Mouse (Mus musculus): ENCODE measurements around the gene Pmp22. TPM values are rescaled to one million over a fixed set of nuclear protein-coding genes. Genes with fewer than 3 reads are reported as not detected.

Pmp22 gene
- total RNA-seq, 1 experiment from 2014 or later: 113 TPM

- DNase-seq: no peak
These were observed 1.8 kb upstream of the Pmp22 start for GRCm38 (mm10) chr11:63126976-63127375.

- no peak for DNase-seq
These were observed 1.3 kb upstream of the Pmp22 start for GRCm38 (mm10) chr11:63127513-63127912.

DNA sequence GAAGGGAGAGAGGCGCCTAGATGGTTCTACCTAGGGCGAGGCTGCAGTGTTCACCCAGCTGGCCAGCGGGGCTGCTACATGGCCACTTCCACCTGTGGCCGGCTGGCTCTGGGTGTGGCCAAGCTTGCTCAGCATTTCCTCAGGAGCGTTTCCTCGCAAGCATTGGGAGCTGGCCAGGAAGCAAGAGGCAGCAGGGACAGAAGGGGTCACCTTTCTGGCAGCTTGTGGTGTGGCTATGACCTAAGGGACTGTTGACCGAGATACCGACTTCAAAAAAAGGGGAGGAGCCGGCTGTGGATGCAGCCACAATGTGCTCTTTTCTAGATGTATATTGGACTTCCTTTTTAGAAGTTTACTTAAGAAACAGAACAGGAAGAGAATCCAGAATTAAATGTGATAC lies 593 bp downstream of the Pmp22 start:
- peak; percentile 65 for DNase-seq

DNA sequence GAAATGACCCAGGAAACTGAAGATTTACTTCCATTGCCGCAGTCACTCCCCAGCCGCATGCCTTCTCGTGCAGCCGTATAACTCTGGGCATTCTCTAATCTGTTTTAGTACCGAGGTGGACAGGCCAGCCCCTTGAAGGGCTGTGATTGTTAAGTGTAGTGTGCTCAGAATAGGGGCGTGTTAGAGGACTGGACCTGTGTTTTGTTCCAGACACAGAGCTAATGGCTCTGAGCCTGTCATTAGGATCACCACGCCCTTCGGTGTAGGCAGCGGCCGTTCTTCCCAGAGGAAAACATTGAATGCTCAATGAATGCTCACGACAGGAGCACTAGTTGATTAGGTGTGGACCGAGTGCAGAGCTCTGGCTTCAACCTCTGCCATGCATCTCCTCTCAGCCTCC lies 1.1 kb downstream of the Pmp22 start:
- peak; percentile 8 for DNase-seq

GRCm38 (mm10) chr11:63130497-63130896 lies 1.7 kb downstream of the Pmp22 start:
- DNase-seq: peak; percentile 87

DNA sequence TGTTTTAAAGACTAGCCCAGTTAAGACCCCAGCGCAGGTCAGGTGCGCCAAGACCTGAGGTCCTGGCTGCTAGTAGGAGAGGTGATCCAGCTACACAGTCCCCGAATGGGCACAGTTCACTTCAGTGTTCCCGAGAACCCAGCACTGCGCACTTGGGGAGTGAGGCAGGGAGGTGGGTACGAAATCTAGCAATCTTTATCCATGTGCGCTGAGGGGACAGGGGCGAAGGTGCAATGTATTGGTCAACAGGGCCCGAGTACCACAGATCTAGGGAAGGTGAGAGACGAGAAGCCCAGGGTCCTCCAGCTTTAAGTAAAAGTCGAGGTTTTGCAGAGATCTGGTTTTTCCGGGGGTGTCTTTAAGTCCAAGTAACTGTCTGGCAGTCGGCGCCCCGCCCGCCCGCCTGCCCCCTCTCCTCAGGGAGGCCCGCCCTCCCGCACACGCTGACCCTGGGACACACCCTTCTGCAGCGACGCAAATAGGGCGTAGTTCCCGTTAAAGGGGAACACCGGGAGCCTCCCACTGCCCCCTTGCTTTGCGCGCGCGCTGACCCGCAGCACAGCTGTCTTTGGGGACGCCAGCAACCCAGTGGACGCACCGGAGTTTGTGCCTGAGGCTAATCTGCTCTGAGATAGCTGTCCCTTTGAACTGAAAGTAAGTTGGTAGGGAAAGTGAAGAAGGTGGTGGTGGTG lies 2.4 kb downstream of the Pmp22 start:
- peak; percentile 86 for DNase-seq

DNA sequence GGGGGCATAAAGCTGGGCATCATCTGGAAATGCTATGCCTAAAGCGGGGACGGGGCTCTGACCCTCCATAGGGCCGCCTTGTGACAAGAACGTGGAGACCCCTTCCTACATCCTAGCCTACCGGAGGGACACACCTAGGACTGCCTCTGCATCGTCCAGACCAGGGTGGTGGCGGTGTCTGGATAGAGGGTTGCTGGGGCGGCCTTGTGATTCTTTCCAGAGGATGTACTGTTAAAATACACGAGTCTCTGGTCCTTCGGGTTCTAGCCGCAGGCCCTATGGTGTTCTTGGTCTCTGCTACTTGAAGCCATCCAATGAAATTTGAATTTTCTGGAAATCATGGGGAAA lies 2.9 kb downstream of the Pmp22 start:
- peak; percentile 36 for DNase-seq

DNA sequence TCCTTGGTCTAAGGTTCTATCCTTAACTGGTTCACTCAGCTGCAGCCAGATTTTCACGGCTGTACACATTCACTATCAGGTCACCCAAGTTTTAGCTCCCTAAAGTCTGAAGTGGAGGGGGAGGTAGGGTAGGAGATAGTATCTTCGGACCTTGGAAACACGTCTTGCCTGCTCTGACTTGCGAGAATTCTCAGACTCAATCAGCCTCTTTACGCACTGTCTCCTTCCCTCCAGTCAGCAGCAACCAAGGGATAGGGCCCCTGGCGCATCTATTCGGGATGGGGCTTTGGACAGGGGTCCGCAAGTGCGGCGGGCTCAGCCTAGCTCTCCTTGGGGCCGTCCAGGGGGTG lies 3.3 kb downstream of the Pmp22 start:
- DNase-seq: no peak

- peak; percentile 94 for DNase-seq
These were observed 4.0 kb downstream of the Pmp22 start for GRCm38 (mm10) chr11:63132501-63133435.

- DNase-seq: no peak
These were observed 5.2 kb downstream of the Pmp22 start for GRCm38 (mm10) chr11:63134021-63134420.

GRCm38 (mm10) chr11:63134742-63135482 lies 6.1 kb downstream of the Pmp22 start:
- DNase-seq: no peak

DNA sequence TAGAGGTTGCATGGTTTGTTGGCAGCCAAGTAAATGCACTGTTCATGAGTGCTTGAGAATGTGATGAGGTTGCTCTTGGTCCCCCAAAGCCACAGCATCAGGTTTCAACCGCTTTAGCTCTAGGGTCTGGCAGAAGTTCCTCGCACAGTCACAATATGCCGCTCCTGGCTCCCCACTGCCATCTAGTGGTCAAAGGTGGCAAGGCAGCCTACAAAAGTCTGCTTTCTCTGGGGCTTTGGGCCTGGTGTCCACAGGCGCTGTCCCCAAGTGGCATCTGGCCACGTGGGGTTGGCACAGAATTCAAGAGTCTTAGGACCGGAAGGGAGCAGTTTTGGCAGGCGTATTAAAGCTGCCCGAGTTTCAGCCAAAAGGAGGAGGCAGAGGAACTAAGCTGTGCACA lies 6.8 kb downstream of the Pmp22 start:
- peak; percentile 96 for DNase-seq

DNA sequence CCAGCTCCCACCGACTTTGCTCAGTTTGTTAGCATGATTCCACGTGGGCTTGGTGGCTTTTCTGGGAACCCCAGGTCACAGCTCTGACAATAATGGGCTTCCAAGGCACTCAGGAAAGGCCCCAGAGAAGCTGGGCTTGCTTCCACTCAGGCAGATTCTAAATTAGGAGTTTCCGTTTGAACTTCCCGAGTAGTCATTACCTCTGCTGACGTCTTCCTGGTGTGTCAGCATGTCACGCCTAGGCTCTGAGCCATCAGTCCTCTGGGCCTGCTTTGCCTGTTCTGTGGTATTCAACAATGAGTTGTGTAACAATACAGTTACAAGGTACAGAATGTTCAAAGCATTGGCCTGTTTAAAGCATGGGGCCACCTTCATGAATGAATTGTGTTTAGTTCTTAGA lies 7.4 kb downstream of the Pmp22 start:
- DNase-seq: peak; percentile 75

GRCm38 (mm10) chr11:63136836-63137416 lies 8.1 kb downstream of the Pmp22 start:
- no peak for DNase-seq

GRCm38 (mm10) chr11:63138739-63139138 lies 10.0 kb downstream of the Pmp22 start:
- no peak for DNase-seq

DNA sequence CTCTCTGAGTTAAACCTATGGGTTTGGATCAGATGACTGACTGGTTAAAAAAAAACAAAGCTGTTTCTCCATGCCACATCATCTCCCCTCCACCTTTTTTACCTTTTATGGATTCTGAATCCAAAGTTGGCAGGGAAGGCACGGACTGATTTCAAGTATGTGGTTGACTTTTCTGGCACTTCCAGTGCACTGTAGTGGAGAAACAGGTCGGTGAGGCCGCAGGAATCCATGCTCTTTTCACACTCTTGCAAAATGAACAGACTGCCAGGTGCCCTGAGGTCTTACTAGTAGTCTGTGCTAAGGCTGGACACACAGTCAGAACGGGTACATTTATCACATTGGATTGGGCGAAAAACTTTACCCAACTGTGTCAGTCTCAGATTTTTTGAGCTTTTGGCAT lies 13.5 kb downstream of the Pmp22 start:
- no peak for DNase-seq

- DNase-seq: no peak
These were observed 14.0 kb downstream of the Pmp22 start for GRCm38 (mm10) chr11:63142816-63143215.

DNA sequence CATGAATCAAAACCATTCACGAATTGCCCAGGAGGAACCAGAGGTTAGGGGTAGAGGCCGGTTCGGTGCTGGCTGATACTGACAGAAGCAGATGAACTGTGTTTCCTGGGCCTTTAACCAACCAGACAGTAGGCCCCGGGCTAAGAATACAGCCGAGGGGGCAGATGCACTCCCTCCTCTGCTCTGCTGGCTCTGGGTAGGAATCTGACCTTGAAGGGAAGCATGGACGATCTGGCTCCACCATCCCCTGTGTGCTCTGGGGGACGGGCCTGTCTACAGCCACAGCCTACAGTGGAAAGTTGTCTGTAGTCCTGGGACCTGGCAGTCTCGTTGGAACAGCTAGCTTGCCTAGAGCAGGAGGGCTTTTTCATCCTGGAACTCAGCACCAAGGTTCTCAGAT lies 14.7 kb downstream of the Pmp22 start:
- peak; percentile 72 for DNase-seq

DNA sequence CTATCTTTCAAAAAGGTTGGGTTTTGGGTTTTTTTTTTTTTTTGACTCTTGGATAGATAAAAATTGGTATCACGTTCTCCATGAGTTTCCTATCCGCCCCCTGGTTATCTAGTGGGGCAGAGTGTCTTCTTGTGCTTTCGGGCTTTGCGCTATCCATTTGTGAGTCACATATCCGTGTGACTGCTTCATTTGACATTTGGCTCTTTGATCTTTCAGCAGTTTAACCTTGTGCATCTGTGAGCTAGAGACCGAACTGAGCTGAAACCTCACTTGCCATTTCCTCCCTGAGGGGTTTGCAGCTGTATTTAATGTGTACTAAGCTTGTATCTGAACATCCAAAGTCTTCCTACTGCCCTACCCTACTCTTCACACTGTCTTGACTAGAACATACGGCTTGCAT lies 17.8 kb downstream of the Pmp22 start:
- DNase-seq: peak; percentile 36

DNA sequence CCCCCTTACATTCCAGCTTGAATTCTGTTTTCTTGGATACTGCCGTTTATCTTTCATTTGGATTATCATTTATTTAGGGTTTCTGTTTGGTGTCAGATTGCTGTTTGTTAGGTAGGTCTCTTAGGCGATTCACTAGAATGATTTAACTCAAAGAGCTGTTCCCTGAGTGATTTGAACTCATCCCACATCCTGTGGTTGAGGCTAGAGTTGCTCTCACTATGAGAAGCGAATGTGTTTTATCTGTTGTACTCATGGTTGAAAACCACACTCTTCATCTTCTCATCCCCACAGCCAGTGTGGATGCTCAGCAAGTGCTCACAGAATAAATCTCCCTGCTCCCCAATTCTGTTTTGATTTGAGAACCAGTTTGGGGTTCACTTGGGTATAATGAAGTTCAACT lies 19.5 kb downstream of the Pmp22 start:
- DNase-seq: no peak

DNA sequence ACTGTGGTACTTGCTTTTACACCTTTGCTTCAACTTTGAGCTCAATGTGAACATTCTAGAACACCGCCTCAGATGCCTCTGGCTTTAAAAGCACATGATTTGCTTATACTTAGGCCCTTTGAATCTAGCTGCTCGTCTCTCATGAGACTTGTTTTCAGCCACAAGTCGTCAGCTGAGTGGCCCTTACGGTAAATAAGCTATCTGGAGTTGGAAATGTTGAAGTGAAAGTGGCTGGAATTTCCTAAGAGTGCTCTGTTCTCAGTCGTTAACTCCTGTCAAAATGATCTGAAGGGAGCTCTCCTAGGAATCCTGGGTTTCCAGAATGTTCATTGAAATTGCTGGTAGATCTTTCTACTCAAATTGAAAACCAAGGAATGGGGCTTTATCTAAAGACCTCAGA lies 23.1 kb downstream of the Pmp22 start:
- DNase-seq: no peak

DNA sequence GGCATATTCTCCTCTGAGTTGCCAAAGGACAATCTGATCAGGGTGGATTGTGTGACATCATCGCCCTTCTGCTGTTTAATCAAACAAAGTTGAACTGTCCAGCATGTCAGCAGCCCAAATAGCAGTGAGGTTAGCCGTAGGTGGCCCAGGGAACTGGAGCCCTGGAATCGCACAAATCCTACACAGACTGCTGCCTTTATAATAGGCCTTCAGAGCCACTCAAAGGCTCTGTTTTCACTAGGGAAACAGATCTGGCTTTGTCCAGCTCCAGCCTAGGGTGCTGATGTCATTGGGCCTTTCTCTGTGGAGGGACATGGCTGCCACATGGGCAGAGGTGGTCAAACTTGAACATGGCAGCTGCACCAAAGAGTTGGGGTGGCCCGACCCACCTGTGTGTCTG lies 28.3 kb downstream of the Pmp22 start:
- DNase-seq: no peak

GRCm38 (mm10) chr11:63160926-63161325 lies 32.1 kb downstream of the Pmp22 start:
- DNase-seq: no peak

All from adrenal gland, postnatal 14 days (tissue).